Mouse (Mus musculus) cortical plate, adult 2 months (tissue): ENCODE measurements around the gene Rgs13. TPM values are rescaled to one million over a fixed set of nuclear protein-coding genes. Genes with fewer than 3 reads are reported as not detected.

ENCODE experiments used
- H3K27ac ChIP-seq: fragments of 200-500 bp; 2 replicates; pipeline ENCODE4 v1.5.1; 2012; ENCODE audit warnings: low read length, control low read depth, inconsistent platforms; ENCODE audit not compliant: insufficient read depth
- H3K4me1 ChIP-seq: fragments of 200-500 bp; 2 replicates; pipeline ENCODE4 v1.6.1; 2011; ENCODE audit warnings: low read length; ENCODE audit not compliant: control insufficient read depth, insufficient read depth
- H3K4me3 ChIP-seq: fragments of 200-500 bp; 2 replicates; pipeline ENCODE4 v1.5.1; 2011; ENCODE audit warnings: mild to moderate bottlenecking, low read length, control low read depth; ENCODE audit not compliant: insufficient read depth
- CTCF ChIP-seq: fragments of 200-500 bp; IDR thresholded peaks from 2 replicates; pipeline ENCODE4 v1.5.1; 2011; ENCODE audit warnings: mild to moderate bottlenecking, control low read depth, low read length; ENCODE audit not compliant: insufficient read depth; ENCODE audit errors: extremely low read depth
- POLR2A ChIP-seq: fragments of 200-500 bp; IDR thresholded peaks from 2 replicates; pipeline ENCODE4 v1.6.1; 2011; ENCODE audit warnings: mild to moderate bottlenecking, low read length, control low read depth; ENCODE audit not compliant: insufficient read depth; ENCODE audit errors: extremely low read depth
- polyA plus RNA-seq: library from polyadenylated mRNA; depleted of rRNA; stranded (reverse); fragments of >200 nt; gene quantifications from 2 replicates; pipeline ENCODE4 v1.2.3, GENCODE M21; 2012; rRNA removed

Rgs13 gene
- 0.15 and 0.19 TPM in 2 replicates for polyA plus RNA-seq

- no peak within 1 kb of the TSS for H3K27ac ChIP-seq
- H3K4me3 ChIP-seq = no peak within 1 kb of the TSS
- TF ChIP-seq CTCF = no peak
- no peak for TF ChIP-seq POLR2A
- no peaks in the 10 kb centered on the region for H3K4me1 ChIP-seq
Measured at GRCm38 (mm10) chr1:144177166-144177565, at the start of gene Rgs13. TSS of gene Rgs13 (minus strand) at chr1:144177372.

GRCm38 (mm10) chr1:144215230-144215629 is 38.1 kb upstream of the Rgs13 start:
- Histone ChIP-seq H3K4me1 (no peaks in the 10 kb centered on the region), H3K27ac (no peak overlapping the region), H3K4me3 (no peak overlapping the region)
- TF ChIP-seq POLR2A (no peak), CTCF (no peak)

GRCm38 (mm10) chr1:144210912-144211311 is 33.7 kb upstream of the Rgs13 start:
- no peaks in the 10 kb centered on the region for H3K4me1 ChIP-seq
- H3K4me3 ChIP-seq = no peak overlapping the region
- no peak overlapping the region for H3K27ac ChIP-seq
- TF ChIP-seq CTCF = no peak
- no peak for TF ChIP-seq POLR2A

- Histone ChIP-seq H3K4me1 (no peaks in the 10 kb centered on the region), H3K4me3 (no peak overlapping the region), H3K27ac (no peak overlapping the region)
- TF ChIP-seq POLR2A (no peak), CTCF (no peak)
Measured at GRCm38 (mm10) chr1:144206281-144207061, 29.3 kb upstream of the Rgs13 start.

GRCm38 (mm10) chr1:144204766-144205165 is 27.6 kb upstream of the Rgs13 start:
- no peak for TF ChIP-seq POLR2A
- TF ChIP-seq CTCF = no peak
- no peaks in the 10 kb centered on the region for H3K4me1 ChIP-seq

GRCm38 (mm10) chr1:144202939-144203338 is 25.8 kb upstream of the Rgs13 start:
- Histone ChIP-seq H3K27ac (no peak overlapping the region), H3K4me1 (no peaks in the 10 kb centered on the region), H3K4me3 (no peak overlapping the region)
- TF ChIP-seq POLR2A (no peak), CTCF (no peak)

More at GRCm38 (mm10) chr1:144204766-144205165, 27.6 kb upstream of the Rgs13 start:
- Histone ChIP-seq H3K4me3 (no peak overlapping the region), H3K27ac (no peak overlapping the region)

GRCm38 (mm10) chr1:144200496-144200895 is 23.3 kb upstream of the Rgs13 start:
- no peaks in the 10 kb centered on the region for H3K4me1 ChIP-seq
- H3K4me3 ChIP-seq = no peak overlapping the region
- TF ChIP-seq POLR2A = no peak
- TF ChIP-seq CTCF = no peak
- H3K27ac ChIP-seq = no peak overlapping the region

GRCm38 (mm10) chr1:144199538-144199937 is 22.4 kb upstream of the Rgs13 start:
- Histone ChIP-seq H3K4me3 (no peak overlapping the region), H3K27ac (no peak overlapping the region), H3K4me1 (no peaks in the 10 kb centered on the region)
- no peak for TF ChIP-seq CTCF
- TF ChIP-seq POLR2A = no peak

GRCm38 (mm10) chr1:144197684-144198083 is 20.5 kb upstream of the Rgs13 start:
- TF ChIP-seq POLR2A = no peak
- peak; percentile 42; the same call in 1 of the 2 replicates for TF ChIP-seq CTCF

GRCm38 (mm10) chr1:144186655-144187396 is 9.7 kb upstream of the Rgs13 start:
- no peak for TF ChIP-seq CTCF
- TF ChIP-seq POLR2A = no peak
- H3K4me1 ChIP-seq = no peaks in the 10 kb centered on the region; the same call in 1 of the 2 replicates
- H3K27ac ChIP-seq = no peak overlapping the region
- no peak overlapping the region for H3K4me3 ChIP-seq

More at GRCm38 (mm10) chr1:144197684-144198083, 20.5 kb upstream of the Rgs13 start:
- Histone ChIP-seq H3K27ac (no peak overlapping the region), H3K4me3 (no peak overlapping the region), H3K4me1 (no peaks in the 10 kb centered on the region)
